Mouse (Mus musculus) stomach, postnatal 0 days (tissue): ENCODE measurements around the gene BC048403. TPM values are rescaled to one million over a fixed set of nuclear protein-coding genes. Genes with fewer than 3 reads are reported as not detected.
"Not testable (repeated sequence)": the region's sequence is repeated elsewhere in the genome, so short reads cannot be mapped to it uniquely, and the experiment has no call there.

Source experiments
- ATAC-seq: fragments of 200-750 bp; cut with Nextera tagmentation; 2 replicates; pipeline ENCODE4 v1.8.0; 2017; ENCODE audit not compliant: low FRiP score, low TSS enrichment
- DNase-seq: peaks from one replicate; pipeline ENCODE4 v3.0.0-alpha.2; 2016; ENCODE audit warnings: low spot score
- H3K27ac ChIP-seq: fragments of 300-500 bp; sonication (generic); replicated peaks from 2 replicates; pipeline ENCODE4 v1.5.1; 2014; ENCODE audit warnings: mild to moderate bottlenecking, control low read depth
- H3K27me3 ChIP-seq: fragments of 300-500 bp; sonication (generic); 2 replicates; pipeline ENCODE4 v1.6.1; 2014; ENCODE audit warnings: low read length; ENCODE audit not compliant: control insufficient read depth, insufficient read depth
- H3K36me3 ChIP-seq: fragments of 300-500 bp; sonication (generic); 2 replicates; pipeline ENCODE4 v1.6.1; 2014; ENCODE audit warnings: low read length, mixed read lengths; ENCODE audit not compliant: control insufficient read depth, insufficient read depth
- H3K4me1 ChIP-seq: fragments of 300-500 bp; sonication (generic); replicated peaks from 2 replicates; pipeline ENCODE4 v1.6.1; 2014; ENCODE audit warnings: antibody characterized with exemption; ENCODE audit not compliant: control insufficient read depth, insufficient read depth
- H3K4me2 ChIP-seq: fragments of 300-500 bp; sonication (generic); replicated peaks from 2 replicates; pipeline ENCODE4 v1.6.1; 2014; ENCODE audit warnings: low read depth, mild to moderate bottlenecking, control low read depth, moderate library complexity
- H3K4me3 ChIP-seq: fragments of 300-500 bp; sonication (generic); 2 replicates; pipeline ENCODE4 v1.5.1; 2014; ENCODE audit warnings: low read depth, low read length, control low read depth
- H3K9ac ChIP-seq: fragments of 300-500 bp; sonication (generic); 2 replicates; pipeline ENCODE4 v1.6.1; 2014; ENCODE audit warnings: mild to moderate bottlenecking, low read length, control low read depth, mixed read lengths
- H3K9me3 ChIP-seq: fragments of 300-500 bp; sonication (generic); 2 replicates; pipeline ENCODE4 v1.6.1; 2016; ENCODE audit warnings: low read length; ENCODE audit not compliant: control insufficient read depth
- CTCF ChIP-seq: IDR thresholded peaks from 2 replicates; pipeline ENCODE4 v1.5.1; 2016; ENCODE audit warnings: antibody characterized with exemption, low read depth, mild to moderate bottlenecking, moderate library complexity
- EP300 ChIP-seq: optimal IDR thresholded peaks from 2 replicates; pipeline ENCODE3; 2016; ENCODE audit warnings: antibody characterized with exemption
- WGBS: fragments of 180-500 bp; shearing (Covaris S2); extraction: QIAGEN DNeasy Blood & Tissue Kit; methylation state at CpG from one replicate; pipeline ENCODE4 v1.1.7; 2014; 5-methylcytosine and 5-hydroxymethylcytosine counted together
- polyA plus RNA-seq: library from polyadenylated mRNA; unstranded; fragments of >200 nt; fragmentation: Nextera tagmentation; extraction: Ambion mirVana; gene quantifications from 2 replicates; pipeline ENCODE4 v1.2.1, GENCODE M21; 2015

The BC048403 gene
- polyA plus RNA-seq, 1 experiment from 2014 or later: 2.4 TPM

DNA sequence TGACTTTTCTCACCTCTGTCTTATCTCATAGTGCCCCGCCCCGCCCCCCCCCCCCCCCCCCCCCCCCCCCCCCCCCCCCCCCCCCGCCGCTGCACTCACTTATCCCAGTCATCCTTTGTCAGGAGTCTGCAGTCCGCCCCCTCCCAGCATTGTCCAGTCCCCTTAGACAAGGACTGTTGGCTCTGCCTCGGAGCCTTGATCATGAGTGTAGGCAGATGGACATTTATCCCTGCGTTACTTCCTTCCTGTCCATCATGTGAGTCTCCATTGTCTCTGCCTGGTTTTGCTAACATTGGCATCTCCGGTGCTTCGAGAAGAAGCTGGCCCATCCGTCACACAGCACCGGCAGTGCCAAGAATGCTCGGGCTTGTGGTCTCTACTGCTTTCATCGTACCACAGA, 23.5 kb downstream of the BC048403 start:
- TF ChIP-seq EP300 (no peak), CTCF (no peak)
- Histone ChIP-seq H3K4me3 (no peak overlapping the region), H3K4me2 (no peak overlapping the region), H3K27ac (no peak overlapping the region), H3K9ac (no peak overlapping the region), H3K9me3 (no peaks in the 10 kb centered on the region), H3K27me3 (no peaks in the 10 kb centered on the region), H3K36me3 (no peaks in the 10 kb centered on the region), H3K4me1 (no peaks in the 10 kb centered on the region)
- DNase-seq (no peak), ATAC-seq (no peak)
- 74% methylated on average over 8 of the region's 13 CpGs for WGBS

- no peak for ATAC-seq
- DNase-seq: no peak
Measured at GRCm38 (mm10) chr10:121764469-121765173, 24.9 kb downstream of the BC048403 start.

GRCm38 (mm10) chr10:121765174-121766057, 25.7 kb downstream of the BC048403 start:
- DNase-seq (no peak), ATAC-seq (no peak)
- Histone ChIP-seq H3K4me3 (no peak overlapping the region), H3K9ac (no peak overlapping the region), H3K27me3 (no peaks in the 10 kb centered on the region), H3K4me2 (no peak overlapping the region), H3K27ac (no peak overlapping the region), H3K4me1 (no peaks in the 10 kb centered on the region), H3K9me3 (no peaks in the 10 kb centered on the region), H3K36me3 (no peaks in the 10 kb centered on the region)
- TF ChIP-seq CTCF (no peak), EP300 (no peak)
- WGBS: 61% methylated on average over 10 of the region's 10 CpGs

More at GRCm38 (mm10) chr10:121764469-121765173, 24.9 kb downstream of the BC048403 start:
- Histone ChIP-seq H3K9ac (no peak overlapping the region), H3K4me2 (no peak overlapping the region), H3K4me1 (no peaks in the 10 kb centered on the region), H3K4me3 (no peak overlapping the region), H3K36me3 (no peaks in the 10 kb centered on the region), H3K9me3 (no peaks in the 10 kb centered on the region), H3K27ac (no peak overlapping the region), H3K27me3 (no peaks in the 10 kb centered on the region)
- TF ChIP-seq EP300 (no peak), CTCF (peak; percentile 24; the same call in 1 of the 2 replicates)
- WGBS: 75% methylated on average over 13 of the region's 13 CpGs

DNA sequence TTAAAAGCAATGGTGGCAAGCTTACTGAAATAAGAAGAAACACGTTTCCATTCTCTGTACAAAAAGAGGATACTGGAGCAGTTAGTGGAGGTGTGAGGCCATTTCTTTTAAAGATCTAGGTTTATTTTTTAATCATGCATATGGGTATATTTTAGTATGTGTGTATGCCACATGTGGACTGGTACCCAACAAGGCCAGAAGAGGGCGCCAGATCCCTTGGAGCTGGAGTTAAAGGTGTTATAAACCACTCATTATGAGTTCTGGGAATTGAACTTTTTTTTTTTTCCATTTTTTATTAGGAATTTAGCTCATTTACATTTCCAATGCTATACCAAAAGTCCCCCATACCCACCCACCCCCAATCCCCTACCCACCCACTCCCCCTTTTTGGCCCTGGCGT, 27.6 kb downstream of the BC048403 start:
- not testable (repeated sequence) for H3K9ac ChIP-seq, H3K9me3 ChIP-seq, H3K4me3 ChIP-seq, ATAC-seq, H3K27ac ChIP-seq, H3K27me3 ChIP-seq, H3K4me1 ChIP-seq, H3K36me3 ChIP-seq, H3K4me2 ChIP-seq
- peak; percentile 63 for TF ChIP-seq CTCF
- DNase-seq: peak; percentile 54
- WGBS: 72% methylated on average over 3 of the region's 3 CpGs

DNA sequence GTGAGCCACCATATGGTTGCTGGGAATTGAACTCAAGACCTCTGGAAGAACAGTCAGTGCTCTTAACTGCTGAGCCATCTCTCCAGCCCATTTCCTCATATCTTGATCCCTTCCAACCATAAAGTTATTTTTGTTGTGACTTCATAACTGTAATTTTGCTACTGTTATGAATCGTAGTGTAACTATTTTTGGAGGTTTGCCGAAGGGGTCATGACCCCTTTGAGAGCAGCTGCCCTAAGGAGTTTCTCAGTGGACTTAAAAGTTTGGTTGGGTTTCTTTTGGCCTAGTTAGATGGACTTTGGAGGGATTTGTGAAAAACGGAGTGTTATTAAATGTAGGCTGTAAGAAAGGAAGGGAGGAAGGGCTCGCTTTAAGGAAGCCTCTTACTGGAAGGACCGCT, 30.0 kb downstream of the BC048403 start:
- ATAC-seq: no peak
- TF ChIP-seq CTCF (no peak), EP300 (no peak)
- Histone ChIP-seq H3K27me3 (no peaks in the 10 kb centered on the region), H3K9me3 (no peaks in the 10 kb centered on the region), H3K36me3 (no peaks in the 10 kb centered on the region), H3K4me2 (no peak overlapping the region), H3K4me3 (no peak overlapping the region), H3K4me1 (no peaks in the 10 kb centered on the region), H3K9ac (no peak overlapping the region), H3K27ac (no peak overlapping the region)
- no peak for DNase-seq
- 82% methylated on average over 5 of the region's 5 CpGs for WGBS
